Mouse (Mus musculus) lung, postnatal 0 days (tissue): ENCODE data around the gene Gemin7. TPM values are rescaled to one million over a fixed set of nuclear protein-coding genes. Genes with fewer than 3 reads are reported as not detected.

Experiments used
- ATAC-seq: fragments of 200-750 bp; cut with Nextera tagmentation; 2 replicates; pipeline ENCODE4 v1.8.0; 2017; ENCODE audit warnings: moderate library complexity
- DNase-seq: peaks from one replicate; pipeline ENCODE4 v3.0.0-alpha.2; 2016; ENCODE audit warnings: low spot score
- H3K27ac ChIP-seq: fragments of 300-500 bp; sonication (generic); 2 replicates; pipeline ENCODE4 v1.5.1; 2014; ENCODE audit warnings: antibody characterized with exemption, mild to moderate bottlenecking, low read length, mixed read lengths
- H3K27me3 ChIP-seq: fragments of 300-500 bp; sonication (generic); replicated peaks from 2 replicates; pipeline ENCODE4 v1.6.1; 2014; ENCODE audit warnings: low read length, mixed read lengths; ENCODE audit not compliant: insufficient read depth
- H3K36me3 ChIP-seq: fragments of 300-500 bp; sonication (generic); 2 replicates; pipeline ENCODE4 v1.6.1; 2014; ENCODE audit warnings: low read length, mixed read lengths; ENCODE audit not compliant: insufficient read depth
- H3K4me1 ChIP-seq: fragments of 300-500 bp; sonication (generic); 2 replicates; pipeline ENCODE4 v1.6.1; 2014; ENCODE audit warnings: antibody characterized with exemption, low read depth, low read length, mixed read lengths; ENCODE audit not compliant: insufficient read depth
- H3K4me2 ChIP-seq: fragments of 300-500 bp; sonication (generic); replicated peaks from 2 replicates; pipeline ENCODE4 v1.6.1; 2014; ENCODE audit warnings: low read depth, mild to moderate bottlenecking, low read length, moderate library complexity, mixed read lengths
- H3K4me3 ChIP-seq: fragments of 300-500 bp; sonication (generic); 2 replicates; pipeline ENCODE4 v1.5.1; 2014; ENCODE audit warnings: low read depth, low read length
- H3K9ac ChIP-seq: fragments of 300-500 bp; sonication (generic); replicated peaks from 2 replicates; pipeline ENCODE4 v1.6.1; 2014; ENCODE audit warnings: low read depth, mild to moderate bottlenecking
- H3K9me3 ChIP-seq: fragments of 300-500 bp; sonication (generic); 2 replicates; pipeline ENCODE4 v1.6.1; 2016; ENCODE audit warnings: low read length, mixed read lengths
- CTCF ChIP-seq: IDR thresholded peaks from 2 replicates; pipeline ENCODE4 v1.5.1; 2016; ENCODE audit warnings: antibody characterized with exemption, mild to moderate bottlenecking
- EP300 ChIP-seq: IDR thresholded peaks from 2 replicates; pipeline ENCODE4 v1.6.1; 2016; ENCODE audit warnings: antibody characterized with exemption, mild to moderate bottlenecking, control low read depth
- WGBS: fragments of 180-500 bp; shearing (Covaris S2); extraction: QIAGEN DNeasy Blood & Tissue Kit; methylation state at CpG from one replicate; pipeline ENCODE4 v1.1.7; 2014; 5-methylcytosine and 5-hydroxymethylcytosine counted together
- polyA plus RNA-seq: library from polyadenylated mRNA; unstranded; fragments of >200 nt; fragmentation: Nextera tagmentation; extraction: Ambion mirVana; gene quantifications from 2 replicates; pipeline ENCODE4 v1.2.1, GENCODE M21; 2015

Gemin7 gene
- polyA plus RNA-seq, 1 experiment from 2014 or later = 163 TPM

GRCm38 (mm10) chr7:19569647-19570046, 7.7 kb downstream of the Gemin7 start:
- Histone ChIP-seq H3K9ac (no peak overlapping the region; the same call in 1 of the 2 replicates), H3K9me3 (no peaks in the 10 kb centered on the region), H3K27ac (no peak overlapping the region), H3K4me3 (no peak overlapping the region), H3K4me2 (no peak overlapping the region), H3K27me3 (no peaks in the 10 kb centered on the region), H3K36me3 (peaks cover 21% of the 10 kb centered on the region), H3K4me1 (peaks cover 8% of the 10 kb centered on the region; the same call in 1 of the 2 replicates)
- WGBS = 83% methylated on average over 3 of the region's 3 CpGs
- no peak for DNase-seq
- TF ChIP-seq EP300 = no peak
- TF ChIP-seq CTCF = no peak
- ATAC-seq = no peak

GRCm38 (mm10) chr7:19567426-19567825, 10.0 kb downstream of the Gemin7 start:
- no peak for ATAC-seq
- no peak overlapping the region for H3K9ac ChIP-seq
- H3K9me3 ChIP-seq = no peaks in the 10 kb centered on the region
- DNase-seq = no peak
- H3K4me1 ChIP-seq = peaks cover 6% of the 10 kb centered on the region; the same call in 1 of the 2 replicates
- no peak overlapping the region for H3K27ac ChIP-seq
- no peak overlapping the region for H3K4me3 ChIP-seq
- peaks cover 21% of the 10 kb centered on the region for H3K36me3 ChIP-seq
- WGBS = 90% methylated on average over 8 of the region's 8 CpGs
- H3K27me3 ChIP-seq = no peaks in the 10 kb centered on the region
- no peak overlapping the region for H3K4me2 ChIP-seq
- TF ChIP-seq CTCF = no peak
- no peak for TF ChIP-seq EP300

- Histone ChIP-seq H3K4me1 (peaks cover 2% of the 10 kb centered on the region; the same call in 1 of the 2 replicates), H3K4me3 (no peak overlapping the region), H3K9me3 (no peaks in the 10 kb centered on the region), H3K4me2 (no peak overlapping the region), H3K27ac (no peak overlapping the region), H3K36me3 (peaks cover 21% of the 10 kb centered on the region), H3K27me3 (no peaks in the 10 kb centered on the region), H3K9ac (no peak overlapping the region)
- TF ChIP-seq CTCF (no peak), EP300 (no peak)
- DNase-seq (no peak), ATAC-seq (no peak)
- 89% methylated on average over 2 of the region's 2 CpGs for WGBS
These were observed 11.6 kb downstream of the Gemin7 start for GRCm38 (mm10) chr7:19565803-19566202.

GRCm38 (mm10) chr7:19564455-19564854, 12.9 kb downstream of the Gemin7 start:
- Histone ChIP-seq H3K9ac (no peak overlapping the region), H3K4me1 (peaks cover 11% of the 10 kb centered on the region), H3K9me3 (no peaks in the 10 kb centered on the region), H3K36me3 (peaks cover 14% of the 10 kb centered on the region), H3K27me3 (no peaks in the 10 kb centered on the region), H3K27ac (no peak overlapping the region), H3K4me2 (no peak overlapping the region), H3K4me3 (no peak overlapping the region)
- WGBS = 90% methylated on average over 4 of the region's 4 CpGs
- no peak for ATAC-seq
- TF ChIP-seq CTCF = peak; percentile 45
- TF ChIP-seq EP300 = no peak
- DNase-seq = no peak

- DNase-seq (no peak), ATAC-seq (no peak)
- Histone ChIP-seq H3K4me2 (no peak overlapping the region), H3K27ac (no peak overlapping the region), H3K27me3 (no peaks in the 10 kb centered on the region), H3K9me3 (no peaks in the 10 kb centered on the region), H3K4me3 (no peak overlapping the region), H3K4me1 (peaks cover 11% of the 10 kb centered on the region), H3K9ac (no peak overlapping the region), H3K36me3 (peaks cover 9% of the 10 kb centered on the region)
- 88% methylated on average over 3 of the region's 3 CpGs for WGBS
- TF ChIP-seq CTCF (no peak), EP300 (no peak)
These were observed 13.5 kb downstream of the Gemin7 start for GRCm38 (mm10) chr7:19563884-19564283.

GRCm38 (mm10) chr7:19562643-19563410, 14.6 kb downstream of the Gemin7 start, which contains the start of gene Ppp1r37:
TSS of gene Ppp1r37 (minus strand) at chr7:19563076.
- peak within 1 kb of the TSS; percentile 83 for H3K27ac ChIP-seq
- H3K9ac ChIP-seq = peak within 1 kb of the TSS; percentile 94
- H3K36me3 ChIP-seq = peaks cover 8% of the 10 kb centered on the region
- peak within 1 kb of the TSS; percentile 93 for H3K4me3 ChIP-seq
- TF ChIP-seq EP300 (no peak), CTCF (no peak)
- H3K4me2 ChIP-seq = peak within 1 kb of the TSS; percentile 94
- H3K4me1 ChIP-seq = peaks cover 11% of the 10 kb centered on the region
- WGBS = 3% methylated on average over 19 of the region's 19 CpGs
- DNase-seq (peak; percentile 71), ATAC-seq (0 out of 2 replicates have a peak, but pooled peaks have one; percentile 16)
- no peaks in the 10 kb centered on the region for H3K9me3 ChIP-seq
- H3K27me3 ChIP-seq = no peaks in the 10 kb centered on the region
